Mouse (Mus musculus) neural tube, embryonic 15.5 days (tissue): ENCODE data around the gene Fancb. TPM values are rescaled to one million over a fixed set of nuclear protein-coding genes. Genes with fewer than 3 reads are reported as not detected.

Experiments
- polyA plus RNA-seq: library from polyadenylated mRNA; unstranded; fragments of >200 nt; fragmentation: Nextera tagmentation; extraction: Ambion mirVana; gene quantifications from 2 replicates; pipeline ENCODE4 v1.2.1, GENCODE M21; 2015

Fancb gene
- polyA plus RNA-seq, 1 experiment from 2014 or later: 3.0 TPM

Other genes with a start within 250 kb of the Fancb start
- 18.0 and 18.9 TPM in 2 replicates for gene Mospd2, start 217 bp upstream of the Fancb start, polyA plus RNA-seq
- not detected in 2 replicates for gene Gm17604, start 24.2 kb downstream of the Fancb start, polyA plus RNA-seq